Mouse (Mus musculus) liver, embryonic 11.5 days (tissue): ENCODE measurements around the gene Dcun1d4. TPM values are rescaled to one million over a fixed set of nuclear protein-coding genes. Genes with fewer than 3 reads are reported as not detected.
"Not testable (repeated sequence)": the region's sequence is repeated elsewhere in the genome, so short reads cannot be mapped to it uniquely, and the experiment has no call there.

Source experiments
- ATAC-seq: fragments of 200-750 bp; cut with Nextera tagmentation; replicated peaks from 2 replicates; pipeline ENCODE4 v1.8.0; 2017; ENCODE audit warnings: moderate number of reproducible peaks, mild to moderate bottlenecking, moderate TSS enrichment, moderate library complexity; ENCODE audit not compliant: low FRiP score
- DNase-seq: peaks from one replicate; pipeline ENCODE4 v3.0.0-alpha.2; 2017; ENCODE audit warnings: low spot score
- H3K27ac ChIP-seq: fragments of 300-500 bp; sonication (generic); 2 replicates; pipeline ENCODE4 v1.5.1; 2014; ENCODE audit warnings: mild to moderate bottlenecking, low read depth, low read length, control low read depth
- H3K27me3 ChIP-seq: fragments of 300-500 bp; sonication (generic); replicated peaks from 2 replicates; pipeline ENCODE4 v1.6.1; 2014; ENCODE audit warnings: low read length, mixed read lengths; ENCODE audit not compliant: control insufficient read depth, insufficient read depth
- H3K36me3 ChIP-seq: fragments of 300-500 bp; sonication (generic); 2 replicates; pipeline ENCODE4 v1.6.1; 2014; ENCODE audit warnings: mild to moderate bottlenecking, low read length, moderate library complexity, mixed read lengths; ENCODE audit not compliant: control insufficient read depth, insufficient read depth
- H3K4me1 ChIP-seq: fragments of 300-500 bp; sonication (generic); replicated peaks from 2 replicates; pipeline ENCODE4 v1.6.1; 2014; ENCODE audit warnings: low read length, mixed read lengths; ENCODE audit not compliant: control insufficient read depth, insufficient read depth
- H3K4me2 ChIP-seq: fragments of 300-500 bp; sonication (generic); 2 replicates; pipeline ENCODE4 v1.6.1; 2014; ENCODE audit warnings: mild to moderate bottlenecking, control low read depth, moderate library complexity
- H3K4me3 ChIP-seq: fragments of 300-500 bp; sonication (generic); 2 replicates; pipeline ENCODE4 v1.5.1; 2014; ENCODE audit warnings: low read depth, low read length, control low read depth
- H3K9ac ChIP-seq: fragments of 300-500 bp; sonication (generic); 2 replicates; pipeline ENCODE4 v1.6.1; 2014; ENCODE audit warnings: low read depth, low read length, control low read depth
- H3K9me3 ChIP-seq: fragments of 300-500 bp; sonication (generic); 2 replicates; pipeline ENCODE4 v1.6.1; 2016; ENCODE audit warnings: low read length, inconsistent platforms, mixed read lengths; ENCODE audit not compliant: control insufficient read depth
- WGBS: fragments of 180-500 bp; shearing (Covaris S2); extraction: QIAGEN DNeasy Blood & Tissue Kit; methylation state at CpG from one replicate; pipeline ENCODE4 v1.1.7; 2014; 5-methylcytosine and 5-hydroxymethylcytosine counted together
- polyA plus RNA-seq: library from polyadenylated mRNA; unstranded; fragments of >200 nt; fragmentation: Nextera tagmentation; extraction: Ambion mirVana; gene quantifications from 2 replicates; pipeline ENCODE4 v1.2.1, GENCODE M21; 2014

Dcun1d4 gene
- polyA plus RNA-seq, 1 experiment from 2014 or later, result 14.8 TPM

DNA sequence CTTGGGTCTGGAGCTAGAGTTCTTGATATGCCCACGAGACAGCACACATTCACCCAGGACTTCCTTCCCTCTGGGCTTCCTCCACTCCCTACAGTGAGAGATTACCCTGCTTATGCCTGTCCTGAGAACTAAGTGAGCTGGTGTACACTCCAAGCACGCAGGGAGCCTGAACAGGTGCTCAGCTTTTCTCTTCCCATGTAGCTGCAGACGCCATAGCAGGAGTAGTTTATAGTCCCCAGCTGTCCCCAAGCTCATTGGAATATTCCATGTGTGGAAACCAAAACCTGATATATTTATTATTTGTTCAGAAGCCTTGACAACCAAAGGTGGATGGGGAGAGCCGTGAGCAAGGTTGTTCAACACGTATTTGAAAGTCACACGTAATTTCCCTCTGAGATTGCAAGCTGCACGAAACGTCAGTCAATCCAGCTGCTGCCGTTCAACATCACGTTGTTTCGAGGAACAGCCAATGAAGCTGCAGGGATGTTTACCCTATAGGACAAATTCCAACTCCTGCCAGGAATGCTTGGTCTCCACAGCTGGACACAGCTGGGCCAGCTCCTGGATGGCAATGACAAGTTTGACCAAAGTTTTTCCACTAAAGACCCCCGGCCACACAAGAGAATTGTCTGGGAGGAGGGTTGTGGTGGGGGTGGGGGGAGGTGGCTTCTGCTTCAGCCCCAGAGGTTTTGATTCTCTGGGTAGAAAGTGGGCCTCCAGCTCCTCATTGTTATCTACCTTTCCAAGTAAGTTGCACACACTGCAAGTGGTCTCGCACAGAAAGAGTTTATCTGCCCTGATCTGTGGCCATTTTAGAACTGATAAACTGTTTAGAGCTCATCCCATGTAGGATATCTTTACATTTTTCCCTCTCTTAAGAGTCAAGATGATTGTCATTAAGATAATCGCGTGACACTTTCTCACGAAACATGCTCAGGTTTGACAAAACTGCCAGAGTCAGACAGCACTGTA, 12.1 kb upstream of the Dcun1d4 start:
- no peaks in the 10 kb centered on the region for H3K4me1 ChIP-seq
- H3K27ac ChIP-seq, result no peak overlapping the region
- 81% methylated on average over 16 of the region's 16 CpGs for whole genome bisulfite sequencing
- H3K36me3 ChIP-seq, result no peaks in the 10 kb centered on the region
- no peak for ATAC-seq
- no peaks in the 10 kb centered on the region for H3K9me3 ChIP-seq
- no peak overlapping the region for H3K9ac ChIP-seq
- H3K4me3 ChIP-seq, result no peak overlapping the region
- no peaks in the 10 kb centered on the region for H3K27me3 ChIP-seq
- no peak for DNase-seq
- no peak overlapping the region for H3K4me2 ChIP-seq

DNA sequence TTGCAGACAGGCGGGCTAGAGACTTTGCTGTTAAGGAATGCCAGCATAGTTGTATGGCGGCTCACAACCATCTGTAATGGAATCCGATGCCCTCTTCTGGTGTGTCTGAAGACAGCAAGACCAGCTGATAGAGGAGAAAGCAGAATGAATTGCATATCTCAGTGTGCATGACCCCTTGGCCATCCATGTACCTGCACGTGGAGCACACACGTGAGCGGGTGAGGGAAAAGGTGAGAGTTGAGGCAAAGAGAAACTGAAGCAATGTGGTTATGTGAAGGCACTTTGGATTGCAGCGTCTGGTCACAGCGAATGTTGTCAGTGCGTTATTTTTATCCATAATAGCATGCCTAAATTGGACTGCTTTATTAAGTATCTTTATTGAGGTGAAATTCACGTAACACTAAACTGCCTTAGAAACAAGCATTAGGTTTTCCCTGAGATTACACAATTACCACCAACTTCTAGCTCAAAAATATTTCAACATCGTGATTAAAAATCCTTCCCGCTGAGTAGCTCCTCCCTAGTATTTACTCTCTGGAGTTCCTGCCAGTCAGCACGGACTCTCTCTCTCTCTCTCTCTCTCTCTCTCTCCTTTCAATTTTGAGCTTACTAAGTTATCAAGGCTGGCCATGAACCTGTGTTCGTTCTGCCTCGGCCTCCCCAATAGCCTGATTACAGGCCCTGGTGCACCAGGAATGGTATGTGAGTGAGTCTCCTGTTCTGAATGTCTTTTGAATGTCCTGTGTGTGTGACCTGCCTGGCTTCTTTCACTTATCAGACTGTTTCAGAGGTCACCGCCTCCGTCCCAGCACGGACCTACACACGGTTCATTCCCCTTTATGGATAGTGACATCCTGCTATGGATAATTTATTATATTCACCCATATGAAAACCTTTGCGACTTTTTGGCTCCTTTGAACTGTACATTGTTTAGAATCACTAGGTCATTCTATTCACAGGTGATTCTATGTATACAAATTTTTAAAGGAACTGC, 6.1 kb upstream of the Dcun1d4 start:
- Histone ChIP-seq H3K9ac (no peak overlapping the region), H3K9me3 (no peaks in the 10 kb centered on the region), H3K27ac (no peak overlapping the region), H3K27me3 (no peaks in the 10 kb centered on the region), H3K36me3 (no peaks in the 10 kb centered on the region), H3K4me3 (no peak overlapping the region), H3K4me1 (no peaks in the 10 kb centered on the region), H3K4me2 (no peak overlapping the region)
- 81% methylated on average over 20 of the region's 20 CpGs for WGBS
- ATAC-seq, result no peak
- no peak for DNase-seq

DNA sequence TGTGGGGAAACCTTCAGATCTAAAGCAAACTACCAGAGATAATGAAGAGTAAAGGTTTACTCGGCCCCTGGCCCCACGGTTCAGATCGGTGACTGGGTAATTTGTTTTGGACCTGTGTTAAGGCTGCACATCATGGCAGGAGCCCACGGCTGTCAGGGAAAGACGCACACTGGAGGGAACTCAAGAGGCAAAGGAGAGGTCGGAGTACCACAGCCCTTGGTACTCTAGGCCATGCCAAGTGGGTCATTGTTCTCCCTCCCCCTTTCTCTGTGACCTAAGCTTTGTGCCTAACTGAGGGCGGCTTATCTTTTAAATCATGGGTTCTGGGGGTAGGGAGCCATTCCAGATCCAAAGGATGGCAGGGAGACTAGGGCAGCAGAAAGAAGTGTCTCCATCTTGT, 601 bp downstream of the Dcun1d4 start:
- Histone ChIP-seq H3K9me3 (no peaks in the 10 kb centered on the region), H3K4me3 (no peak overlapping the region), H3K4me1 (no peaks in the 10 kb centered on the region), H3K9ac (no peak overlapping the region), H3K27me3 (no peaks in the 10 kb centered on the region), H3K36me3 (no peaks in the 10 kb centered on the region), H3K4me2 (no peak overlapping the region), H3K27ac (no peak overlapping the region)
- ATAC-seq (no peak), DNase-seq (no peak)
- 87% methylated on average over 7 of the region's 7 CpGs for WGBS

- 75% methylated on average over 1 of the region's 1 CpGs for WGBS
- H3K4me1 ChIP-seq, H3K9me3 ChIP-seq: not testable (repeated sequence)
Measured at GRCm38 (mm10) chr5:73482381-73482780, 1.6 kb downstream of the Dcun1d4 start.

DNA sequence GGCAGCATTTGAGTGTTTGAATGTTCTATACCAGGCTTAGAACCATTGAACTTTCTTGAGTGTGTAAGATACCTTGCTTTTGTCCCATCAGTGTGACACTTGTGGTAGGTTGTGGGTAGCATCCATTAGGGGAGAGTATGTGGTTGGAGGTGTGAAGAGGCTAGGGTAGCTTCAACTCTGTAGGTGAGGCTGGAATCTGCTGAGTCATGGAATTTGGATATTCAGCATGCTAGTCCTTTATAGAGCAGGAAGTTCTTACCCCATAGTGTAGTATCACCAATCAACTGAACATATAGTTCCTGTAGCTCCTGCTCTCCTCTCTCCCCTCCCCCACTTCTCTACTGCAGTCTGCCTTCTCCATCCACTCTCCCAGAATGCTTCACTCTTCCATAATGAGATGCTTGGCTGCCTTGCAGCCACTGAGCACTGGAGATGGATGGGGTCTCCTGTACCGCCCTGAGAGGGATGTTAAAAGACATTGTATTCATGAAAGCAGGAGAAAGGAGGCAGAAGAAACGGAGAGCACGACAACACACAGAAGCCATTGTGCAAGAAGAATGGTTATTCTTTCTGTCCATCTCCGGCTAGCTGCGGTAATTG, 3.3 kb downstream of the Dcun1d4 start:
- no peak overlapping the region for H3K27ac ChIP-seq
- H3K27me3 ChIP-seq, result no peaks in the 10 kb centered on the region
- no peaks in the 10 kb centered on the region for H3K9me3 ChIP-seq
- no peaks in the 10 kb centered on the region for H3K36me3 ChIP-seq
- H3K4me2 ChIP-seq, result no peak overlapping the region
- no peak overlapping the region for H3K4me3 ChIP-seq
- H3K9ac ChIP-seq, result no peak overlapping the region
- 78% methylated on average over 5 of the region's 5 CpGs for WGBS
- H3K4me1 ChIP-seq, result no peaks in the 10 kb centered on the region
- no peak for DNase-seq
- no peak for ATAC-seq

More at GRCm38 (mm10) chr5:73482381-73482780, 1.6 kb downstream of the Dcun1d4 start:
- DNase-seq, H3K27me3 ChIP-seq, H3K27ac ChIP-seq, H3K36me3 ChIP-seq, H3K4me3 ChIP-seq, H3K9ac ChIP-seq, H3K4me2 ChIP-seq, ATAC-seq: not testable (repeated sequence)

DNA sequence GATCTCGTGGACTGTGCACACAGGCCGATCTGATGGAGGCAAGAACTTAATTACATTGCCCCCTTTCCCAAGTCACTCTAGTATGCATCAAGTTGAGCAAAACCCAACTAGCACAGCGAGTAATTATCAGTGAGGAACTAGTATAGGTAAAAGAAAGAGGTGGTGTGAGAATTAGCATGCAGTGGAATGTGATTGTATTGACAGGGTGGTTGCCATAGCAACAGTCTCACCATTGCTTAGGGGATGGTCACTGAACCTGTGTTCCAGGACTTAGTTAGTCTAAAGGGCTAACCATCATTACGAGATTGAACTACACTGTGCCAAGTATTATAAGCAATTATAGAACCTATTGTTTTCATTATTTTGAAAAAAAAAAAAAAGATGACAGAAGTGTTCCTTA, 5.7 kb downstream of the Dcun1d4 start:
- WGBS, result 46% methylated on average over 4 of the region's 4 CpGs
- Histone ChIP-seq H3K9ac (no peak overlapping the region), H3K4me2 (no peak overlapping the region), H3K4me1 (no peaks in the 10 kb centered on the region), H3K27ac (no peak overlapping the region), H3K4me3 (no peak overlapping the region), H3K27me3 (no peaks in the 10 kb centered on the region), H3K9me3 (no peaks in the 10 kb centered on the region), H3K36me3 (no peaks in the 10 kb centered on the region)
- DNase-seq (no peak), ATAC-seq (no peak)

GRCm38 (mm10) chr5:73489915-73490314, 9.1 kb downstream of the Dcun1d4 start:
- peak overlapping the region; percentile 88 for H3K4me3 ChIP-seq
- H3K36me3 ChIP-seq, result no peaks in the 10 kb centered on the region
- H3K27me3 ChIP-seq, result no peaks in the 10 kb centered on the region
- H3K27ac ChIP-seq, result no peak overlapping the region
- DNase-seq (no peak), ATAC-seq (no peak)
- peak overlapping the region; percentile 97 for H3K4me2 ChIP-seq
- no peaks in the 10 kb centered on the region for H3K4me1 ChIP-seq
- peak overlapping the region; percentile 39 for H3K9ac ChIP-seq
- H3K9me3 ChIP-seq, result no peaks in the 10 kb centered on the region
- WGBS, result 5% methylated on average over 14 of the region's 14 CpGs

DNA sequence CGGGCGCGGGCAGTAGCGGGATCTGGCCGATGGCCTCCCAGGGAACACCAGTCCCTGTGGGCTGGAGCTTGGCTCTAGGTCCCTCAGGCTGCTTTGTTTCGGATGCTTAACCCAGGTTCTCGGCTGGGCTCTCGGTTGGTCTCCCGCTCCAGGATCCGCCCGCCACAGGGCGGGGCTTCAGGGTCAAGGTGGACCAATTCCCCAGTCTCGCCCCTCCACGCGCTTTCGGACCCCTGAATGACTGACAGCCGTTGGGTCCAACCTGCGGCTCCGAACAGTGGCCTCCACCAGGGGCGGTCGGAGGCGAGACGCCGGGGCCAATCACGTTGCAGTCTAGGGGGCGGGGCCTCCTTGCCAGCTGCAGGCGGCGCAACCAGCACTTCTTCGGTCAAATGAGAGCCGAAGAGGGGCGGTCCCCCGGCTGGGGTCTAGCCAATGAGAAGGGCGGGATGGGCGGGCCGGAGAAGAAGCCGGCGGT, 9.8 kb downstream of the Dcun1d4 start:
- H3K27ac ChIP-seq, result peak overlapping the region; percentile 86; the same call in 1 of the 2 replicates
- WGBS, result under 1% methylated on average over 37 of the region's 37 CpGs
- ATAC-seq, result peak; percentile 94

More for the DNA sequence above, 9.8 kb downstream of the Dcun1d4 start:
- peak overlapping the region; percentile 97 for H3K4me2 ChIP-seq
- H3K27me3 ChIP-seq, result no peaks in the 10 kb centered on the region
- peak overlapping the region; percentile 88 for H3K4me3 ChIP-seq
- no peaks in the 10 kb centered on the region for H3K36me3 ChIP-seq
- H3K4me1 ChIP-seq, result no peaks in the 10 kb centered on the region
- H3K9me3 ChIP-seq, result no peaks in the 10 kb centered on the region
- peak; percentile 98 for DNase-seq
- H3K9ac ChIP-seq, result peak overlapping the region; percentile 78
